Mouse (Mus musculus) MEL (cell line): Measurements from ENCODE around the gene Syt17.

Experiments used
- BHLHE40 ChIP-seq: IDR thresholded peaks from 2 replicates; pipeline ENCODE4 v1.6.1; 2012; ENCODE audit warnings: low read depth, mild to moderate bottlenecking, inconsistent platforms, low read length, improper control_type of control experiment, borderline replicate concordance
- CTCF ChIP-seq, 3 experiments: IDR thresholded peaks in 2 of 3; conservative IDR thresholded peaks in 1 of 3; 2 replicates each; pipeline ENCODE4 v1.5.1; 2011 to 2012; ENCODE audit warnings: low read length in 3 of 3, low read depth in 2 of 3, mild to moderate bottlenecking in 2 of 3, improper control_type of control experiment in 1 of 3, inconsistent platforms in 1 of 3, mixed read lengths in 1 of 3, moderate library complexity in 1 of 3; ENCODE audit not compliant: control insufficient read depth in 1 of 3, insufficient read depth in 1 of 3, poor library complexity in 1 of 3, severe bottlenecking in 1 of 3
- ELF1 ChIP-seq: IDR thresholded peaks from 2 replicates; pipeline ENCODE4 v1.6.1; 2014; ENCODE audit warnings: low read depth, mild to moderate bottlenecking, inconsistent platforms, low read length, improper control_type of control experiment, moderate library complexity
- EP300 ChIP-seq, 2 experiments: IDR thresholded peaks; 2 replicates each; pipeline ENCODE4 v1.6.1; 2011; ENCODE audit warnings: improper control_type of control experiment in 2 of 2, low read length in 2 of 2, low read depth in 1 of 2, mild to moderate bottlenecking in 1 of 2
- GATA1 ChIP-seq: IDR thresholded peaks from 2 replicates; pipeline ENCODE4 v1.6.1; 2011; ENCODE audit warnings: low read depth, low read length, improper control_type of control experiment
- KAT2A ChIP-seq: conservative IDR thresholded peaks from 2 replicates; pipeline ENCODE4 v1.6.1; 2012; ENCODE audit warnings: low read depth, low read length, improper control_type of control experiment, inconsistent platforms
- MAFK ChIP-seq: IDR thresholded peaks from 2 replicates; pipeline ENCODE4 v1.6.1; 2011; ENCODE audit warnings: low read depth, mild to moderate bottlenecking, low read length, improper control_type of control experiment, borderline replicate concordance
- MAX ChIP-seq: IDR thresholded peaks from 2 replicates; pipeline ENCODE4 v1.6.1; 2011; ENCODE audit warnings: low read length, improper control_type of control experiment
- POLR2AphosphoS2 ChIP-seq: IDR thresholded peaks from 2 replicates; pipeline ENCODE4 v1.6.1; 2011; ENCODE audit warnings: low read length, improper control_type of control experiment
- POLR2AphosphoS5 ChIP-seq: IDR thresholded peaks from 2 replicates; pipeline ENCODE4 v1.6.1; 2012; ENCODE audit warnings: low read depth, borderline replicate concordance, mild to moderate bottlenecking, inconsistent platforms, low read length, moderate library complexity, mixed read lengths
- TBP ChIP-seq: IDR thresholded peaks from 2 replicates; pipeline ENCODE4 v1.8.0; 2011; ENCODE audit warnings: low read depth, low read length, improper control_type of control experiment
- ZNF384 ChIP-seq: IDR thresholded peaks from 2 replicates; pipeline ENCODE4 v1.6.1; 2012; ENCODE audit warnings: low read depth, mild to moderate bottlenecking, inconsistent platforms, low read length, improper control_type of control experiment

- TF ChIP-seq TBP (no peak), KAT2A (no peak), ZNF384 (no peak), POLR2AphosphoS2 (no peak), GATA1 (no peak), ELF1 (no peak), EP300 (IDR thresholded peaks at IDR 0.05; ENCODE audit: low read depth in 1 of 2, low read length in 2 of 2) (no peak), POLR2AphosphoS5 (no peak), CTCF (IDR thresholded peaks at IDR 0.05 in 2 of 3, conservative IDR thresholded peaks at IDR 0.05 in 1 of 3; ENCODE audit: control insufficient read depth in 1 of 3, insufficient read depth in 1 of 3, low read depth in 2 of 3, low read length in 3 of 3, poor library complexity in 1 of 3, severe bottlenecking in 1 of 3) (no peak), MAFK (no peak), MAX (no peak), BHLHE40 (no peak)
Observed at GRCm38 (mm10) chr7:118375341-118375740, 72.7 kb downstream of the Syt17 start.
